Mouse (Mus musculus) myocyte (in vitro differentiated cells): ENCODE measurements around the gene Dpy19l1.

Experiments
- E2F4 ChIP-seq: IDR thresholded peaks from one replicate; pipeline ENCODE4 v1.6.1; 2011; ENCODE audit warnings: mild to moderate bottlenecking, control low read depth, moderate library complexity; ENCODE audit not compliant: insufficient read depth
- MYOG ChIP-seq, 3 experiments: IDR thresholded peaks; one replicate each; pipeline ENCODE4 v1.6.1; 2011; ENCODE audit warnings: control low read depth in 2 of 3, low read depth in 2 of 3, mild to moderate bottlenecking in 2 of 3; ENCODE audit not compliant: insufficient read length in 2 of 3, control insufficient read depth in 1 of 3, insufficient read depth in 1 of 3
- POLR2A ChIP-seq: IDR thresholded peaks from one replicate; pipeline ENCODE4 v1.6.1; 2011; ENCODE audit warnings: low read depth, mild to moderate bottlenecking, control low read depth, moderate library complexity; ENCODE audit not compliant: insufficient read length
- TCF12 ChIP-seq: IDR thresholded peaks from one replicate; pipeline ENCODE4 v1.6.1; 2011; ENCODE audit warnings: mild to moderate bottlenecking, control low read depth; ENCODE audit not compliant: poor library complexity, insufficient read depth, severe bottlenecking
- USF1 ChIP-seq: IDR thresholded peaks from one replicate; pipeline ENCODE4 v1.6.1; 2011; ENCODE audit warnings: low read depth, mild to moderate bottlenecking, control low read depth, moderate library complexity

DNA sequence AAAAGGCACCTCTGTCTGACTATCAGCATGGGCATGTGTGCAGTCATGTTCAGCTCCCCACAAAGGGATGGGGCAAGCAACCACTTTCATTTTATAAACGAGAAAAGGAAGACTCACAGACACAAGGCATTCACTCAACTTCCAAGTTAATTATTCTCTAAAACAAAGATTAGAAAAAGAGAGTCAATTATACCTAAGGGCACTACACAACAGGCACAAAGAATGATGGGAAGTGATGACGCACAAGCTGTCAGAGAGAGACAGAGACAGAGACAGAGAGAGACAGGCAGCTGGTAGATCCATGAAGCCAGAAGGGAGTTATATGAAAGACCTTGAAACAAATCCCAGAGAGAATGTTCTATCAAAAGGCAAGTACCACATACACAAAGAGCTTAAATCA lies 68.0 kb downstream of the Dpy19l1 start:
- no peak for TF ChIP-seq POLR2A
- TF ChIP-seq E2F4: no peak
- no peak for TF ChIP-seq MYOG (IDR thresholded peaks at IDR 0.05; ENCODE audit: control insufficient read depth in 1 of 3, insufficient read depth in 1 of 3, insufficient read length in 2 of 3, low read depth in 2 of 3)
- no peak for TF ChIP-seq TCF12
- no peak for TF ChIP-seq USF1
